Mouse (Mus musculus): ENCODE results near the gene Mecr. TPM values are rescaled to one million over a fixed set of nuclear protein-coding genes. Genes with fewer than 3 reads are reported as not detected.
A peak's percentile ranks its signal among the peaks of the same experiment; 100 is the strongest.

The Mecr gene
- polyA plus RNA-seq, 1 experiment from 2014 or later: 58.6 TPM

GRCm38 (mm10) chr4:131836891-131837491 lies 6.3 kb upstream of the Mecr start:
- Histone ChIP-seq H3K4me2 (peak overlapping the region; percentile 95), H3K27me3 (peaks cover 26% of the 10 kb centered on the region), H3K4me3 (peak overlapping the region; percentile 72), H3K9ac (peak overlapping the region; percentile 90), H3K9me3 (no peaks in the 10 kb centered on the region), H3K36me3 (no peaks in the 10 kb centered on the region), H3K27ac (peak overlapping the region; percentile 55; the same call in 1 of the 2 replicates), H3K4me1 (peaks cover 45% of the 10 kb centered on the region)
- under 1% methylated on average over 75 of the region's 76 CpGs for WGBS
- 0 out of 2 replicates have a peak, but pooled peaks have one; percentile 23 for ATAC-seq (ENCODE audit: insufficient number of reproducible peaks, insufficient read depth, low FRiP score, low TSS enrichment, low read depth)

- Histone ChIP-seq H3K27me3 (peaks cover 28% of the 10 kb centered on the region), H3K36me3 (no peaks in the 10 kb centered on the region), H3K9me3 (no peaks in the 10 kb centered on the region), H3K9ac (peak within 1 kb of the TSS; percentile 90), H3K4me1 (peaks cover 35% of the 10 kb centered on the region), H3K4me3 (peak within 1 kb of the TSS; percentile 72), H3K27ac (peak within 1 kb of the TSS; percentile 73), H3K4me2 (peak within 1 kb of the TSS; percentile 95)
- ATAC-seq (ENCODE audit: insufficient number of reproducible peaks, insufficient read depth, low FRiP score, low TSS enrichment, low read depth): peak; percentile 79
- WGBS: under 1% methylated on average over 72 of the region's 72 CpGs
Measured at GRCm38 (mm10) chr4:131837872-131838524, 5.3 kb upstream of the Mecr start, which contains the start of gene Ptpru. Ptpru (minus strand) TSS chr4:131838288.

GRCm38 (mm10) chr4:131845991-131846778 lies 2.9 kb downstream of the Mecr start:
- Histone ChIP-seq H3K4me1 (peaks cover 42% of the 10 kb centered on the region), H3K4me2 (no peak overlapping the region), H3K9ac (no peak overlapping the region), H3K4me3 (no peak overlapping the region), H3K36me3 (no peaks in the 10 kb centered on the region; the same call in 1 of the 2 replicates), H3K27ac (no peak overlapping the region), H3K27me3 (peaks cover 7% of the 10 kb centered on the region; the same call in 1 of the 2 replicates), H3K9me3 (no peaks in the 10 kb centered on the region)
- WGBS: 82% methylated on average over 8 of the region's 8 CpGs
- no peak for ATAC-seq (ENCODE audit: insufficient number of reproducible peaks, insufficient read depth, low FRiP score, low TSS enrichment, low read depth)

- Histone ChIP-seq H3K27me3 (no peaks in the 10 kb centered on the region), H3K27ac (peak overlapping the region; percentile 40), H3K4me3 (no peak overlapping the region), H3K9me3 (no peaks in the 10 kb centered on the region), H3K4me1 (peaks cover 43% of the 10 kb centered on the region), H3K9ac (0 out of 2 replicates have a peak overlapping the region, but pooled peaks have one; percentile 27), H3K36me3 (no peaks in the 10 kb centered on the region; the same call in 1 of the 2 replicates), H3K4me2 (no peak overlapping the region)
- 43% methylated on average over 6 of the region's 6 CpGs for WGBS
- ATAC-seq (ENCODE audit: insufficient number of reproducible peaks, insufficient read depth, low FRiP score, low TSS enrichment, low read depth): no peak
Measured at GRCm38 (mm10) chr4:131848082-131848481, 4.8 kb downstream of the Mecr start.

- Histone ChIP-seq H3K9me3 (no peaks in the 10 kb centered on the region), H3K4me3 (no peak overlapping the region), H3K4me1 (peaks cover 29% of the 10 kb centered on the region), H3K36me3 (no peaks in the 10 kb centered on the region; the same call in 1 of the 2 replicates), H3K27ac (peak overlapping the region; percentile 80), H3K9ac (no peak overlapping the region; the same call in 1 of the 2 replicates), H3K4me2 (no peak overlapping the region), H3K27me3 (no peaks in the 10 kb centered on the region)
- 51% methylated on average over 5 of the region's 5 CpGs for WGBS
- peak; percentile 5; the same call in 1 of the 2 replicates for ATAC-seq (ENCODE audit: insufficient number of reproducible peaks, insufficient read depth, low FRiP score, low TSS enrichment, low read depth)
Measured at GRCm38 (mm10) chr4:131849986-131850638, 6.8 kb downstream of the Mecr start.

GRCm38 (mm10) chr4:131854950-131855349 lies 11.7 kb downstream of the Mecr start:
- Histone ChIP-seq H3K4me3 (no peak overlapping the region), H3K4me2 (no peak overlapping the region), H3K27me3 (no peaks in the 10 kb centered on the region), H3K27ac (no peak overlapping the region; the same call in 1 of the 2 replicates), H3K9me3 (no peaks in the 10 kb centered on the region), H3K9ac (no peak overlapping the region), H3K36me3 (peaks cover 23% of the 10 kb centered on the region), H3K4me1 (peaks cover 6% of the 10 kb centered on the region; the same call in 1 of the 2 replicates)
- 78% methylated on average over 5 of the region's 5 CpGs for WGBS
- ATAC-seq (ENCODE audit: insufficient number of reproducible peaks, insufficient read depth, low FRiP score, low TSS enrichment, low read depth): no peak

- H3K9ac ChIP-seq: peak overlapping the region; percentile 49; the same call in 1 of the 2 replicates
- ATAC-seq (ENCODE audit: insufficient number of reproducible peaks, insufficient read depth, low FRiP score, low TSS enrichment, low read depth): no peak; the same call in 1 of the 2 replicates
- no peaks in the 10 kb centered on the region for H3K27me3 ChIP-seq
- H3K4me3 ChIP-seq: no peak overlapping the region
- H3K9me3 ChIP-seq: no peaks in the 10 kb centered on the region
- no peak overlapping the region for H3K4me2 ChIP-seq
- 39% methylated on average over 15 of the region's 15 CpGs for WGBS
- peaks cover 9% of the 10 kb centered on the region for H3K4me1 ChIP-seq
- H3K36me3 ChIP-seq: peaks cover 65% of the 10 kb centered on the region
- peak overlapping the region; percentile 16; the same call in 1 of the 2 replicates for H3K27ac ChIP-seq
Measured at GRCm38 (mm10) chr4:131860492-131861340, 17.4 kb downstream of the Mecr start.

GRCm38 (mm10) chr4:131861341-131861739 lies 18.1 kb downstream of the Mecr start:
- no peaks in the 10 kb centered on the region for H3K27me3 ChIP-seq
- peaks cover 71% of the 10 kb centered on the region for H3K36me3 ChIP-seq
- H3K9me3 ChIP-seq: no peaks in the 10 kb centered on the region
- H3K27ac ChIP-seq: peak overlapping the region; percentile 16; the same call in 1 of the 2 replicates
- 81% methylated on average over 4 of the region's 4 CpGs for WGBS
- H3K9ac ChIP-seq: peak overlapping the region; percentile 49; the same call in 1 of the 2 replicates
- H3K4me2 ChIP-seq: no peak overlapping the region
- ATAC-seq (ENCODE audit: insufficient number of reproducible peaks, insufficient read depth, low FRiP score, low TSS enrichment, low read depth): no peak
- H3K4me1 ChIP-seq: peaks cover 9% of the 10 kb centered on the region
- no peak overlapping the region for H3K4me3 ChIP-seq

- Histone ChIP-seq H3K36me3 (peaks cover 1% of the 10 kb centered on the region), H3K4me2 (peak overlapping the region; percentile 61), H3K4me3 (peak overlapping the region; percentile 97), H3K9ac (peak overlapping the region; percentile 100), H3K27ac (peak overlapping the region; percentile 84), H3K4me1 (peaks cover 29% of the 10 kb centered on the region), H3K27me3 (no peaks in the 10 kb centered on the region), H3K9me3 (no peaks in the 10 kb centered on the region)
- 6% methylated on average over 11 of the region's 11 CpGs for WGBS
- no peak for ATAC-seq (ENCODE audit: insufficient number of reproducible peaks, insufficient read depth, low FRiP score, low TSS enrichment, low read depth)
Measured at GRCm38 (mm10) chr4:131872672-131873292, 29.5 kb downstream of the Mecr start.

All from embryonic facial prominence, embryonic 13.5 days (tissue).